Mouse (Mus musculus) adrenal gland, postnatal 14 days (tissue): ENCODE measurements around the gene Cmc2. TPM values are rescaled to one million over a fixed set of nuclear protein-coding genes. Genes with fewer than 3 reads are reported as not detected.

ENCODE experiments used
- DNase-seq: peaks from one replicate; pipeline ENCODE4 v3.0.0; 2021; ENCODE audit warnings: mixed read lengths
- total RNA-seq: library from RNA; stranded (reverse); gene quantifications from 2 replicates; pipeline ENCODE4 v1.2.3, GENCODE M21; 2021

Gene Cmc2
- total RNA-seq, 1 experiment from 2014 or later, result 50.7 TPM

DNA sequence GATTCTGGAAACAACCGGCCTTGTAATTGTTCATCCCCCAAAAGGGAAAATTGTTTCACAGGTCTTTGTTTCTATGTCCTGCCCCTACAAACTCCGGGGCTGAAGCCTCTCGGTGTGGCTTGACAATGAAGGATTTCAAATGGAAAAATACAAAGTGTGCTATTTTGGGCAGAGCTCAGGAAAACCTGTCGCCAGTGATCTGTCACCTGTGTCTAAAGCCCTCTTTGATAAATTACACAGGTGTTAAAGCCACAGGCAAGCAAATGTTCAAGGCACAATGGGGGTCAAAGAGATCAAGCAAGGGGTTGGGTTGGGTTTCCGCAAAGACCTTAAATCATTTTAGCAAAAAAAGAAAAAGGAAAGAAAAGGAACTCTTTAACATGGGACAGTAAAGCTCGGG is 78.6 kb downstream of the Cmc2 start:
- DNase-seq, result no peak

Other genes starting within 250 kb of the Cmc2 start
- 7.6 and 9.2 TPM in 2 replicates for gene Cdyl2, start 188.5 kb downstream of the Cmc2 start, total RNA-seq
- 6.5 and 6.9 TPM in 2 replicates for gene Cenpn, start 275 bp upstream of the Cmc2 start, total RNA-seq
- gene Atmin, start 21.9 kb upstream of the Cmc2 start, total RNA-seq, result 17.7 and 20.2 TPM in 2 replicates
- 1.0 and 1.3 TPM in 2 replicates for gene 1700030J22Rik, start 57.5 kb upstream of the Cmc2 start, total RNA-seq
- gene Gcsh, start 72.1 kb upstream of the Cmc2 start, total RNA-seq, result 138 and 149 TPM in 2 replicates
- 0.60 and 0.85 TPM in 2 replicates for gene Pkd1l2, start 161.0 kb upstream of the Cmc2 start, total RNA-seq
- 0.86 and 2.4 TPM in 2 replicates for gene Bco1, start 174.4 kb upstream of the Cmc2 start, total RNA-seq
- gene Gan, start 236.7 kb upstream of the Cmc2 start, total RNA-seq, result 9.1 and 10.7 TPM in 2 replicates